Mouse (Mus musculus): Measurements from ENCODE around the gene Kcnj10. TPM values are rescaled to one million over a fixed set of nuclear protein-coding genes. Genes with fewer than 3 reads are reported as not detected.

Kcnj10 gene
- total and polyA plus RNA-seq, 3 experiments, result 0.04 to 0.72 TPM; not detected in 1

- peaks cover 2 to 12% of the 10 kb centered on the region in 2 experiments for H3K27me3 ChIP-seq (ENCODE audit: control insufficient read depth in 1 of 2, insufficient read depth in 2 of 2, low read length in 2 of 2)
- no peak overlapping the region for H3K9ac ChIP-seq (ENCODE audit: control insufficient read depth, low read depth, low read length, poor library complexity, severe bottlenecking)
- no peaks in the 10 kb centered on the region for H3K36me3 ChIP-seq (ENCODE audit: control insufficient read depth in 1 of 2, insufficient read depth in 2 of 2, low read length in 2 of 2)
- H3K9me3 ChIP-seq (replicated peaks; ENCODE audit: insufficient read depth, low read length), result no peaks in the 10 kb centered on the region
- TF ChIP-seq POLR2AphosphoS5 (IDR thresholded peaks at IDR 0.05; ENCODE audit: borderline replicate concordance, low read depth, low read length), result no peak
- no peak for TF ChIP-seq NRF1 (IDR thresholded peaks at IDR 0.05; ENCODE audit: insufficient read depth, low read depth, low read length, poor library complexity, severe bottlenecking)
- TF ChIP-seq GABPA (IDR thresholded peaks at IDR 0.05; ENCODE audit: low read depth, low read length), result no peak
- no peak for TF ChIP-seq CTCF (IDR thresholded peaks at IDR 0.05 in 2 of 3, conservative IDR thresholded peaks at IDR 0.05 in 1 of 3; ENCODE audit: control insufficient read depth in 1 of 3, insufficient read depth in 1 of 3, low read depth in 2 of 3, low read length in 3 of 3, poor library complexity in 1 of 3, severe bottlenecking in 1 of 3)
- TF ChIP-seq TAL1 (IDR thresholded peaks at IDR 0.05; ENCODE audit: low read length), result no peak
- no peak for TF ChIP-seq MEF2A (IDR thresholded peaks at IDR 0.05; ENCODE audit: extremely low read depth, insufficient replicate concordance, low read depth, low read length, poor library complexity, severe bottlenecking)
- no peak for TF ChIP-seq JUND (IDR thresholded peaks at IDR 0.05; ENCODE audit: low read depth, low read length)
- no peak for TF ChIP-seq TBP (IDR thresholded peaks at IDR 0.05; ENCODE audit: low read depth, low read length)
- no peak for TF ChIP-seq CHD1 (IDR thresholded peaks at IDR 0.05; ENCODE audit: low read depth, low read length)
- TF ChIP-seq ETS1 (IDR thresholded peaks at IDR 0.05; ENCODE audit: low read depth, low read length), result no peak
- no peak for TF ChIP-seq RAD21 (IDR thresholded peaks at IDR 0.05; ENCODE audit: low read depth, low read length)
- peak; percentile 38 for DNase-seq (ENCODE audit: low read depth, low spot score)
- peaks cover 0 to 3% of the 10 kb centered on the region in 2 experiments; a peak in 1 of 4 replicates for H3K4me1 ChIP-seq (ENCODE audit: control insufficient read depth in 1 of 2, insufficient read depth in 2 of 2, low read length in 2 of 2)
- no peaks in the 10 kb centered on the region for H3K79me2 ChIP-seq (ENCODE audit: control insufficient read depth, insufficient read depth, low read length, poor library complexity)
- no peak overlapping the region for H3K27ac ChIP-seq (ENCODE audit: control insufficient read depth, low read depth, low read length)
- no peak overlapping the region for H3K4me3 ChIP-seq (ENCODE audit: control insufficient read depth in 1 of 2, insufficient read depth in 1 of 2, low read depth in 2 of 2, low read length in 2 of 2)
Observed at GRCm38 (mm10) chr1:172331422-172331947, 9.5 kb upstream of the Kcnj10 start.

GRCm38 (mm10) chr1:172332925-172333324 is 8.1 kb upstream of the Kcnj10 start:
- no peak overlapping the region for H3K27ac ChIP-seq (ENCODE audit: control insufficient read depth, low read depth, low read length)
- H3K36me3 ChIP-seq (ENCODE audit: control insufficient read depth in 1 of 2, insufficient read depth in 2 of 2, low read length in 2 of 2), result no peaks in the 10 kb centered on the region
- peaks cover 0 to 3% of the 10 kb centered on the region in 2 experiments; a peak in 1 of 4 replicates for H3K4me1 ChIP-seq (ENCODE audit: control insufficient read depth in 1 of 2, insufficient read depth in 2 of 2, low read length in 2 of 2)
- H3K4me3 ChIP-seq (ENCODE audit: control insufficient read depth in 1 of 2, insufficient read depth in 1 of 2, low read depth in 2 of 2, low read length in 2 of 2), result no peak overlapping the region
- no peak for DNase-seq (ENCODE audit: low read depth, low spot score)
- H3K9me3 ChIP-seq (replicated peaks; ENCODE audit: insufficient read depth, low read length), result no peaks in the 10 kb centered on the region
- peaks cover 3 to 15% of the 10 kb centered on the region in 2 experiments for H3K27me3 ChIP-seq (ENCODE audit: control insufficient read depth in 1 of 2, insufficient read depth in 2 of 2, low read length in 2 of 2)
- TF ChIP-seq CHD2 (IDR thresholded peaks at IDR 0.05; ENCODE audit: low read length), result no peak
- TF ChIP-seq ZKSCAN1 (IDR thresholded peaks at IDR 0.05; ENCODE audit: low read depth, low read length), result no peak
- TF ChIP-seq E2F4 (IDR thresholded peaks at IDR 0.05; ENCODE audit: borderline replicate concordance, low read depth, low read length), result no peak
- no peak for TF ChIP-seq HCFC1 (IDR thresholded peaks at IDR 0.05; ENCODE audit: low read depth, low read length)
- no peak for TF ChIP-seq MXI1 (IDR thresholded peaks at IDR 0.05; ENCODE audit: low read depth, low read length)
- TF ChIP-seq TBP (IDR thresholded peaks at IDR 0.05; ENCODE audit: low read depth, low read length), result no peak
- no peak for TF ChIP-seq SIN3A (IDR thresholded peaks at IDR 0.05; ENCODE audit: low read length)
- TF ChIP-seq NELFE (IDR thresholded peaks at IDR 0.05; ENCODE audit: low read depth, low read length), result no peak
- no peak for TF ChIP-seq MAX (IDR thresholded peaks at IDR 0.05; ENCODE audit: low read length)
- TF ChIP-seq MEF2A (IDR thresholded peaks at IDR 0.05; ENCODE audit: extremely low read depth, insufficient replicate concordance, low read depth, low read length, poor library complexity, severe bottlenecking), result no peak
- H3K9ac ChIP-seq (ENCODE audit: control insufficient read depth, low read depth, low read length, poor library complexity, severe bottlenecking), result no peak overlapping the region
- H3K79me2 ChIP-seq (ENCODE audit: control insufficient read depth, insufficient read depth, low read length, poor library complexity), result no peaks in the 10 kb centered on the region
